Mouse (Mus musculus): ENCODE results near the gene Adam11.

DNA sequence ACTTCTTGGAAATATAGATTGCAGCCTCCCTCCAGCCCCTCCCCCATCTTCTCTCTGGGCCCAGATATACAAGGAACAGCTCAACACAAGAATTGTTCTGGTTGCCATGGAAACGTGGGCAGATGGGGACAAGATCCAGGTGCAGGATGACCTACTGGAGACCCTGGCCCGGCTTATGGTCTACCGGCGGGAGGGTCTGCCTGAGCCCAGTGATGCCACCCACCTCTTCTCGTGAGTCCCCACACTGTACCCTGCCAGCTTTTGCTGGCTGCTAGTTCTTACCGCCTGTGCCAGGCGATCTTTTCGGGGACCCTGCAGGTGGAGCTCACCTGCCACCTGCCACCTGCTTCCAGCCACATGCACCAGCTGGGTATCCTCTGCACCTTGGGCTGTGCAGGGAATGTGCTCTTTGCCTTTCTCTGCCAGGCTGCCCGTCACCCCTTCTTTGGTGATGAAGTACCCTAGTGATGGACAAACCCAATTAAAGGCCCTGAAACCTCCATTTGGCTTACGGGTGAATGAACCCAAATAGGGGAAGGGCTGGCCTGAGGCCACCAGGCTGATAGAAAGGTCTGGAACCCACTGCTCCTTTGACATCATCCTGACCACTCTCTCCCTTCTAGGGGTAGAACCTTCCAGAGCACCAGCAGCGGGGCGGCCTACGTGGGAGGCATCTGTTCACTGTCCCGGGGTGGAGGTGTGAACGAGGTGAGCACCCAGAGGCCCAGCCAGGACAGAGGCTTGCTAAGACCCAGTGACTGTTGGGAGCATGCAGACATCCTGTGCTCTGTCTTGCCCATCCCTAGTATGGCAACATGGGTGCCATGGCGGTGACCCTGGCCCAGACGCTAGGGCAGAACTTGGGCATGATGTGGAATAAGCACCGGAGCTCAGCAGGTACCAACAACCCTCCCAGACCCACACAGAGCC is 11.8 kb downstream of the Adam11 start:
- no peak for TF ChIP-seq POLR2A (IDR thresholded peaks at IDR 0.05; ENCODE audit: insufficient read depth, low read depth, low read length)
- TF ChIP-seq CTCF (IDR thresholded peaks at IDR 0.05; ENCODE audit: insufficient read depth, low read depth, low read length): no peak
